Mouse (Mus musculus) regulatory T cell (primary cell): ENCODE results near the gene Pgbd5.

Experiments used
- in situ Hi-C: fragments of 300-600 bp; cut with MboI, MseI; formaldehyde crosslinking; loops from one replicate; pipeline ENCODE4 v1.15.1; 2025; ENCODE audit warnings: high pct_unique_total_duplicates

The Pgbd5 gene

DNA sequence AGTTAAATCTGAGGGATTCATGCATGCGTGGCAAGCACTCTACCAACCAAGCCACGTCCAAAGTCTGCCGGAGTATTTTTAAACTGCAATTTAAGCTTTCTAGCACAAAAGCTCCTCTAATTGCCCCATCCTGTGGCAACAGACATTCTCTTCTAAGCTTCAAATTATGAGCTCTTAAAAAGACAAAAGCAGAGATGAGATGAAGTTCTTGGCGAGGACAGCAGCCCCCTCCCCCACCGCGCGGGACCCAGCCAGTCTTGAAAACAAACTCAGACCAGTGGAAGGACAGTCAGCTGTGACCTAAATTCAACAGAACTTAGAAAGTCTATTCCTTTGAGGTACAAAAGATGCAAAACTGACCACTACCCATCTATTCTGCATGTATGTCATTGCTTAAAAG, 48.3 kb downstream of the Pgbd5 start:
- in situ Hi-C loops, result no loop called here

DNA sequence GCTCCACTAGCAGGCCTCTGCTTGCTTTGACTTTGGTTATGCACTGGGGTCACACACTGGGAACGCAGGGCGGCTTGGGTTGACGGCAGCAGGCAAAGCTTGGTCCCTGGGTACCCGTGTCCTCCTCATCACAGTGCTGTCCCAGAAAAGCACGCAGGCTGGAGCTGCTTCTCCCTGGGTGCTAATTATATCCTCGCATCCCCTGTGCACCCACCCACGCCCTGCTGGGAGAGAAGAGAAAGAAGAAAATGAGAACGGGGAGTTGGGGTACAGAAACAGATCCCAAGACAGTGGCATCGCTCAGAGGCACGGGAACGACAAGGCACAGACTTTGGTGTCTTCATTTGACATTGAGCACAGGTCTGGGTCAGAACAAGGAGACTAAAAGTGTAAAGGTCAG, 50.0 kb downstream of the Pgbd5 start:
- in situ Hi-C loops, result no loop called here

DNA sequence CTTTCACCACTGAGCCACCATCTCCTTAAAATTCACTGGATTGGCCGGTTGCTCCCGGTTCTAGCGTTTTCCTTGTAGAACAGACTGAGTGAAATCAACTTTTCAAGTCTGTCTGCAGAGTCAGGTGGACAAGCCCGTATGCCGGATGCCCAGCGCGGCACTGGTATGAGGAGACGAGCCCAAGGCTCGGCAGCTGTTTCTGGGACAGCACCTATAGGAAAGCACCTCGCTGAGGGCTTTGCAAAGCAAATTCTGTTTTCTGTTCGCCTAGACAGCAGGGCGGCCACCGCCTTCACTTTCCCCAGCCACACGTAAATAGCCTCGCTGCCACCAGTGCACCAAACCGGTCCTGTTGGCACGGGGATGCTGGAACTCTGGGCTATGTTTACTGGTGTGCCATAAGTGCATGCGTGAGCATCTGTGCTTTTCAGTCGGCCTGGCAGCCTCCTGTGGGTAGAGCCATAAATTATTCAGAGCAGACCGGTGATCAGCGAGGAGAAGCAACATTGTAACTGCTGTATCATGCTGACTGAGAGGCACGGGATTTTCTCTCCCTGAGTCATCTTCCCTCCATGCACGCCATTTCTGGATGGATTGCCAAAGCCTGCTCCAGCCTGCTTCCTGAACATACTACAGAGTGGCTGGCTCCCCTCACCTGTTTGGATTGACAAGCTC, 53.1 kb downstream of the Pgbd5 start:
- in situ Hi-C loops, result no loop called here

DNA sequence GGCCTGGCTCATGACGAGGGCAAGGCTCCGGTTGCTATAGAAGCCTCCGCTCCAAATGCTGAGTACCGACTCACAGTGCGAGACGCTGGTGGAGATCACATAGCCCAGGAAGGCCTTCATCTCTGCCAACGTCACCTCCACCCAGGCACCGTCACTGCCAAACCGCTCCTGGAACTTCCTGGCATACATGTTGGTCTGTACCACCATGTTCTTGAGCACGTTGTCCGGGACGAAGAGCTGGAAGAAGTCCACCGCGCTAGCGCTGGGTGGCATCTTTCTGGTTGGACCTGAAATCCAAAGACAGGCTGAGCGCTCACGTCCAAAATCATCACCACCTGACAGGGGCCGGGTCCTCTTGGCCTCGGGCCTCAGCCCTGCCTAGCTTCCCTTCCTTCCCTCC, 55.1 kb downstream of the Pgbd5 start:
- in situ Hi-C loops, result no loop called here

DNA sequence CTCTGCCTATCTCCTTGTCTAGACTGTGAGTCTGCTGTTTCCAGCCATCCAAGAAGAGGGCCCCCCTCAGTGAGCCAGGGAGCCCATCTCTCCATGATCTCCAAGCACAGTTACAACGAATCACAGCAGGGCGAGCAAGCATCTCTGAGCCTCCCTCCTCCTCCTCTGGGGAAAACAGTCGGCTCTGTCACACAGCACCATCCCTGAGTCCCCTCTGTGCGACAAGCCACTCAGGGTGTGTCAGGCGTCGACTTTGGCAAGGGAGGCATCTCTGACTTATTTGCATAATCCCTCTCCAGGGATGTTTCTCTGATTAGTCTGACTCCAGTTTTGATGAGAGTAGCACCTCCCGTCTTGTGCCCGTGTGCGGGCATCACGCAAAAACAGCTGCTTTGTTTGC, 57.2 kb downstream of the Pgbd5 start:
- in situ Hi-C loops, result no loop called here

DNA sequence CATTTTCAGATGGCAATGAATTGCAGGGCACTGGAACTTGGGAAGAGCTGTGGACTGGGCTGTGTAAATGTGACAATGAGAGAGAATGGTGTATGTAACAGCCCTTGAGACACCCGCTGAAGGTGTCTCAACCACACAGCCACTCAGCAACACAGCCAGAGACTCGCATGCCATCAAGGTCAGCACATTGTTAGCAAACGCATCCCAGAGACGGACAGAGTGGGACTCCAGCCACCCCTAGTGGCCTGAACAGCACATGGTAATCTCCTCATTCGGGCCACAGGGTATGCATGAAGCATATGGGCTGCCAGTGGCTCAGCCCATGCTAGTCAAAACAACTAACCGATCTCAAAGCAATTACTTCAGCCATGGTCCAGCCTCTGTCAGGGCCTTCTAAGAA, 60.2 kb downstream of the Pgbd5 start:
- in situ Hi-C loops, result loop anchor here (10.0 kb wide), 1 partner anchor 1634 kb away; no protein-coding TSS in a partner anchor

DNA sequence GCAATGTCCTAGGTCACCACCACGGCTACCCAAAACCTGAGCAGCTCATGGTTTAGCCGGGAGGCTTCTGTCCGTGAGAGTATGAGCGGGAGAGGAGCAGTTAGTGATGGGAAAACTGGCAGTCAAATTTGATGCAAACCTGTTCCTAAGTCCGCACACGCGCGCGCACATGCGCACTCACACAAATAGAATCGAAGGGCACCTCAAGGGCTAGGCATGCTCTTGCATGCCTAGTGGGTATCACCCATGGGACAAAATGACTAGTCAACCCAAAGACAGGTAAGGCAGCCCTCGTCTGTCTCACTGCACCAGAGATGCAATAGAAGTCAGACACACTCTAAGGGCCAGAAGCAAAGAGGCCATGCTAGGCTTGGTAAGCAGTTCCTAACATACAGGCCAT, 63.1 kb downstream of the Pgbd5 start:
- in situ Hi-C loops, result loop anchor here (10.0 kb wide), 1 partner anchor 1632 kb away; no protein-coding TSS in a partner anchor

DNA sequence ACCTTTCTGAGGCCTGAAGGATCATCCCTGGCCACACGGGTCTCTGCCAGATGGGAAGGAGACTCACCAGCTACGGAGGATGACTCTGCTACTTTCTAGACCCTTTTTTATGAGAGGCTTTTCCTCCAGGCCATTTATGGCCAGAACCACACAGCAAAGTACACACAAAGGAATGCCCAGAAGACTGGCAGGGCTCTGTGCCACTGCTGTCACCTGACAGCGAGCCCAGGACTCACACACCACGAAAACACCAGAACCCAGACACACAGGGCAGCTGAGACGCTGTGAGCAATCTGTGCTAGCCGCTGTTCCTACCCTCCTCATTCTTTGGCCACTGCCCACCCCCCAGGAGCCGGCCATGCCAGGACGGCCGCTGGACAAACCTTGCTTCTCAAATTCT, 63.7 kb downstream of the Pgbd5 start:
- in situ Hi-C loops, result loop anchor here (10.0 kb wide), 1 partner anchor 1631 kb away; no protein-coding TSS in a partner anchor

DNA sequence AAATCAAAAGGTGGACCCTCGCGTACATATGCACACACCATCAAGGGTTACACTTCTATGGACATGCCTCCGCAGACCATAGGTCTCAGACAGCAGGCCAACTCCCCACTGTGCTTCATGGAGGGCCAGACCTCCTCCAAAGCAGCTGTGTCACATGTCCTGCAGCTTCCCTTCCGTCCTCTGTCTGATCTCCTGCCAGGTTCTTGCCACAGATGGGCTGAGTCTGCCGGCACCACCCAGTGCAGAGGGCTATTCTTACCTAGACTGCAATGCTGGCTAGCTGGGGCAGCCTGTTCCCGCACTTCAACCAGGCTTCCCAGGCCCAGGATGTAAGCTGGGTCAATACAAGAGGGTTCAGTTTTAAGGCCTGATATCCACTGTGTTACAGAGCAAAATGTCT, 64.3 kb downstream of the Pgbd5 start:
- in situ Hi-C loops, result loop anchor here (10.0 kb wide), 1 partner anchor 1630 kb away; no protein-coding TSS in a partner anchor

DNA sequence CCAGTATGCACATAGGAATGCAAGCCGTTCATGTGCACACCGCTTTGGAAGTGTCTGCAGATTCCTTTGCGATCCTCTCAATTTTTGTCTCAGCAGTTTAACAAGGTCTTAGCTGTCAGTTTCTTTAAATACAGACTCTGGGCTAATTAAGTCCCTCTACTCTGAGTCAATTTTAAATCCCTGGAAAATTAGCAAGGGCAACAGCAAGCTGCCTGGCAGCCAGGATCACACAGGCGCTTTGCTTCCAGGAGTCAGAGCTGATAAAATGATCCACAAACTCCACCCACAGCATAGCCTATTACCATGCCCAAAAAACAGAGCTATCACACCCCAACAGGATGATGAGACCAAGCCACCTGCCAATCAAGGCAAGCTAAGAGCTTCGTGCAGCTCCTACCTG, 65.7 kb downstream of the Pgbd5 start:
- in situ Hi-C loops, result loop anchor here (10.0 kb wide), 1 partner anchor 1629 kb away; no protein-coding TSS in a partner anchor

DNA sequence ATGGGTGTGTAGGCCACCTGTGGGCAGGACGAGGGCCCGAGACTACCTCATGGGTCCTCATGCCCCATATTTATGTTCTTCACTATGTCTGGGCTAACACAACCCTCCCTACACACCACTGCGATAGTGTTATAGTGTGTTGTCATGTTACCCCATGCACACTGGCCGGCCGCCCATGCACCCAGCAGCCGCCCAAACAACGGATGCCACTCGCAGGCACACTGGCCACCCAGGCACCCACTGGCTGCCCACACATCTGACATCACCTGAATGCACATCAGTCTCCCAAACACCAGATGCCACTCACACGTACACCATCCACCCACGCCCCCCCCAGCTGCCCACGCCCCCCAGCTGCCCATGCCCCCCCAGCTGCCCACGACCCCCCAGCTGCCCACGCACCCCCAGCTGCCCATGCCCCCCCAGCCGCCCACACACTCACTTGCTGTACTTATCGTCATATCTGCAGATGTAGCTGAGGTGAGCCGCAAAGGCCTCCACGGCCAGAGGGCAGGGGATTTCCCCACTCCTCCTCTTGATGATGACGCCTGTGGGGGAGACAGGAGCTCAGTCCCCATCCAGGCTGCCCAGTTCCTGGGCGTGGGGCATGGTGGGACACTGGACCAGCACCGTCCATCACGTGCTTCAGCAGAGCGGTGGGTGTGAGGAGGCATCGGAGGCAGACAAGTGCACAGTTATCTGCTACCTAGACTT, 67.9 kb downstream of the Pgbd5 start:
- in situ Hi-C loops, result loop anchor here (10.0 kb wide), 1 partner anchor 1627 kb away; no protein-coding TSS in a partner anchor

DNA sequence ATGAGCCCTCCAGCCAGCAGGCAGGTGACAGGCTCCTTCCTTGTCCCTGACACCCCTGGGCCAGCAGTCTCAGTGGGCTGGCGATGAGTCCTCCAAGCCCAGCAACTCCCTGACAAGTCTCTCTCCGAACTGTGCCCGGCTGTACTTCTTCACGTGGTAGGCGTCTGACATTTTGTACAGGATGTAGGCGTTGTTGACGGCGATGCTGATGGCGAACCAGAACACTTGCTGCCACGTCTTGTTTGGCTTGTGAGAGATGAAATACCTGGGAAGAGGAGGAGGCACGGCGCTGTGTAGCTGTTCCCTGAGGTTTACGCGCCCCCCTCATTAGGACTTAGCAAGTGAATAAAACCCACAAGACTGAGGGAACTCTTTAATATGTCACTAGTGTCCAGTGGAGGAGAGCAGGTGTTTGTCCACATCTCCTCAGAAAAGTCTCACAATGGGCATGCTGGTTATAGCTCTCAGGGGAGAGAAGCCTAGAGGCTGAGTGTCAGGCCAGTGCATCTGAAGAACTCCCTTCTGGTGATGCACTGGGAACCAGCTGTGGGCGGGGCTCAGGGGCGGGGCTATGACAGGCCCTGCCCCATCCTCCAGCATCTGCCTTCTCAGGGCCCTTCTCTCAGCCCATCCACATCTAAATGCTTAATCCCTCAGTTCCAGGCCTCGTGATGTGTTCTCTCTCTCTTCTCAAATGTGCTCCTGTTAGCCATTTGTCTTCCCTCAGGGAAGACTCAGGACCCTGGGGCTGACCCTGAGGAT, 68.9 kb downstream of the Pgbd5 start:
- in situ Hi-C loops, result loop anchor here (10.0 kb wide), 1 partner anchor 1626 kb away; no protein-coding TSS in a partner anchor

DNA sequence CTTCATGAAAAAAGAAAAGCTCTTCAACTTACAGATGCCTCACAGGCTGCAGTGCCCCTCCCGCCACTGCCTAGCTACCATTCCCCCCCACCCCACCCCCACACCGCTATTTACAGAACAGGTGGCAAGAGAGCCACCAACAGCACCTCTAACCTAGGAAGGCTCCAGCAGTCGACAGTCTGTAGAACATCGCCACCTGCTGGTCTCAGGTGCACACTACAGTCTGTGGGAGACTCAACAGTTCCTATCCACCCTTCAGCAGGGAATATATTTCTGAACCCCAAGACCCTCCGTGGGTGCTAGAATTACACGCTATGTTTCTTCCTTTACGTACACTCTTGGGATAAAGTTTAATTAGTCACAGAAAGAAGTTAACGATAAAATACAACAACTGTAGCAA, 71.2 kb downstream of the Pgbd5 start:
- in situ Hi-C loops, result no loop called here

DNA sequence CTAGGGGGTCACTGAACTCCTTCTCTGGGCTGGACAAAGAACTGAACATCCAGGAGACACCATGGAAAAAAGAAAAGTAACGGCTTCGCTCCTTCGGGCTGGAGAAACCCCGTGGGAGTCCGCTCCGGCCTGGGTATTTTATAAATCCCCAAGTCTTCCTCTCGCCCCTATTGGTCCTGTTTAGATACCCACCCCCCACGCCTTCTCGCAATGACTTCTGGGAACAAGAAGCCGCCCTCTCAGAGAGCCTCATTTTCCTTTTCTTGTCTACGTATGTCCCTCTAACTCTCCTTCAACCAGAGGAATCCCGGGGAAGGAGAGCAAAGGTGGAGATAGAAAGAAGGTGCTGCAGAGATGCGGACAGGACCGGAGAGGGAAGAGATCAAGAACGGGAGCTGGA, 76.1 kb downstream of the Pgbd5 start:
- in situ Hi-C loops, result no loop called here

DNA sequence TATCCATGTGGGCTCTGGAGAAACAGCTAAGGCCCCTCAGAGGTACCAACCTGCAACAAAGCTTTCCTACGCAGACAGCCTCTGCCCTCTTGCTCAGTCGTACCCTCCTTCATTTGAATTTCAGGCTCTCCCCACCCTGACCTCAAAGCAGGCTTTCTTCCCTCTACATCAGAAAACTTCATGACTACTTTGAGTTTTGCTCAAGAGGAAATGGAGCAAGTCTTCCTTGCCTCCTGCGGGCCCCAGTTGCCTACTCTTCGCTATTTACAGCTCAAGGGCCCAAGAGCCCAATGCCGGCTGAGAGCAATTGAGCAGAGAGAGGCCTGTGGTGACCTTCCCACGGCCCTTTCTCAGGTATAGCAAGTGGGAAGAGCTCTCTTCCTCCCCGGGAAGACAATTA, 76.9 kb downstream of the Pgbd5 start:
- in situ Hi-C loops, result no loop called here

DNA sequence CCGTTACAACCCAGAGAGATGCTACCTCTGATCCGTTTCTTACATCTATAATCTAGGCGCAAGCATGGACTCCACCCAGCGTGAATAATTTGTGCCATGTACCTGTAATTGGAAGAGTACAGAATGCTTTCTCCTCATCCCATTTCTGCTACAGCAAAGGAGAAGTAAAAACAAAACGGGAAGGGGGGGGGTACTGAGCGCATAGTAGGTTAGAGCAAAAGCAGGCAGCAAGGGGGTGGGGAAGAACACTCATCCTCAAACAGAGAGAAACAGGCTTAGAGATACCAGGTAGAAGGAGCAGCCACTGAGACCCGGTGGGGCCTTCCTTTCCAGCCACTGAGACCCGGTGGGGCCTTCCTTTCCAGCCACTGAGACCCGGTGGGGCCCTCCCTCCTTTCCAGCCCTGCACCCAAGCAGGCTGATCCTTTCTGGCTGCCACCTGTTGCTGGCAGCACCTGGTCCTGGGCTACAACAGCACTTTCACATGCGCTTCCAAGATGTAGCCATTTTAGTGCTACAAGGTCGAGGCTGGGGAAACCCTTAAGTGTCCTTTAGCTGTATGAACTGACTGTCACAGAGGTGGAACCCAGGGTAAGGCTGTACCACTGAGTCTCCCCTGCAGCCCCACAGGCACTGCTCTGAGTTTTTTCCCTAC, 77.6 kb downstream of the Pgbd5 start:
- in situ Hi-C loops, result no loop called here

DNA sequence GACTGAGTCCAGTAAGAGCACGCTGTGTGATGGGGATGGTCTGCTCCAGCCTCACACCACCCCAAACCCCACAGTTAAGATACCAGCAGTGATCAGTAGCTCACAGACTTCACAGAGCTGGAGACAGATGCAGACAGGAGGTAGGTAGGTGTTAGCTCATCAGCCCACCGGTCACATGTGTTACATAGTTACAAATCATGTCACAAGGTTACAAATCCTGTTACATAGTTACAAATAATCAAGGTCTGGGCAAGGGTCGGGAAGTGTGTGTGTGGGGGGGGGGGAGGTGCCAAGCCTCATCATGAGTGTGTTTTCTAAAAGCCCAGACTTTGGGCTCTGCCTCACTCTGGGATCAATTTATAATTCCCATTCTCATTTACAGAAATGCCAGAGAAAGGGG, 78.5 kb downstream of the Pgbd5 start:
- in situ Hi-C loops, result no loop called here

DNA sequence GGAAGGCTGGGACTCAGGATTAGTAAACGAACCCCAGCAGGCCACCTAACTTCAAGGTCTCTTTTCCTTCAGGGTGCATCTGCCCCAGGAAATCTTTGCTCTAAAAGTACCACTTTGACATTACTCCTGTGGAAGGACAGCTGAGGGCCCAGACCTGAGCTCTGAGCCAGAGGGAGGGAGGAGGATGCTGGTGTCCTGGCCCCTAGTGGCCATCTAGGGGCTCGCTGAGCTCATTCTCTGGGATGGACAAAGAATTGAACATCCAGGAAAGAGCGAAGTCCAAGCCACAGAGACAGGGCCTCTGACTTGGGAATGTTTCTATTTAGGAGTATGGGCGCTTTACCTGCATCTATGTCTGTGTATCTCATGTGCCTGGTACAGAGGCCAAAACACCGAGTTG, 87.8 kb downstream of the Pgbd5 start:
- in situ Hi-C loops, result loop anchor here (5.0 kb wide), 1 partner anchor 299 kb away; no protein-coding TSS in a partner anchor

DNA sequence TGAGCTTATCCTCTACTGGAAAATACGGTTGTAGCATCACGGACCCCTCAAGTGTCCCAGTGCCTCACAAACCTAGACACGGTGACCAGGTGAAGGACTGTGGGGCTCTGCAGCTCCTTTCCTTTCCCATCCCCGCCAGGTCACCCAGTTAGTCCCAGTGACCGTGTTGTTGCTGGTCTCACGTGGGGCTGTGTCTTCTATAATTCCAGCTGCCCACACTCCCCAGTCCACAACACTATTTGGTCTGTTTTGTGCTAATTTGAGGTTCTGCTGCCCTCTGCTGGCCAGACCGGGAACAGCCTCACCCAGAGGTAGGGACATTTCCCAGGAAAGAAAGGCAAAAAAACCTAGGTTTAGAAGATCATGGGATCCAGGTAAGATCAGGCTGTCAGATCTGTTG, 89.8 kb downstream of the Pgbd5 start:
- in situ Hi-C loops, result loop anchor here (5.0 to 10.0 kb wide), 2 partner anchors 297 to 1075 kb away; no protein-coding TSS in a partner anchor

DNA sequence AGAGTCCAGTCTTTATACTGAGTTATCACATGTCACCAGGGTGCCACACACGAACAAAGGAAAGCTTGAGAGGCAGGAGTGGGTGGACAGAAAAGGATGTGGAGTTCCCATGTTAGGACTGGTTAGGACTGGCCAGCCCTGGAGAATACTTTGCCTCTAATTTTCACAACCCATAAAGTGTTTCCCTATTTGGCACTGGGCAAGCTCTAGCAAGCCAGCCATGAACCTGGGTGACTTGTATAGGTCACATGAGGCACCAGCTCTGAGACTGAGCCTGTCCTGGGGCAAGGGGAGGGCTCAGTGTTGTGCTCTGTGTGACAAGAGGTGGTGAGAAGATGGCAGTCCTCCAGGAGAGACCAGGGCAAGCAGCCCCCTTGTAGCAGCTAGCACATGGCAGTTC, 91.4 kb downstream of the Pgbd5 start:
- in situ Hi-C loops, result loop anchor here (10.0 kb wide), 1 partner anchor 1077 kb away; no protein-coding TSS in a partner anchor

DNA sequence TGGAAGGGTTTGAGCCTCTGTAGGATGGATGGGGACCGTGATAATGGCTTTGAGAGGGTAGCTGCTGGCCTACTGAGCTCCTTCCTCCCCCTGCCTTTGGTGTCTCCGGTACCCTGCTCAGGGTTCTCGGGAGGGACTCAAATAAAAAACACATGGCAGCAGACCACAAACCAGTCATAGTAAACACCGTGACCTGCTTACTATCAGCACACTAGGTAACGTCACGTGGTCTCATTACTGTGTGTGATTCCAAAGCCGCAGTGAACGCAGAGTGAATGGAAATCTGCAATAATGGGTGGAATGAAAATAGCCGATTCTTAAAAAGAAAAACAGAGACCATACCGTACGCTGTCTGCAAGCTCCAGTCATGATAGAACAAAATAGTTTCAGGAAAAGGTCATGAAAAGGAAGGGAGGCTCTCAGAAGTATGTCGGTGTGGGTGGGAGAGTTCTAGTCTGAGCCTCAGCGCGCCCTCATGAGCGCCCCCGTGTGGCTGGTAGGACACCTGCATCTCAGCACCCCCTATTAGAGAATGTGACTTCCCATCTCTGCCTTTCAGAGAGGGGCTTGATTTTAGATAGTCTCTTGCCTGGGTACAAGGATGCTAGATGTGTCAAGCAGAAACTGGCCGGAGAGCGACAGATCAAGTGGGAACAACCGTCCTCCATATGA, 92.5 kb downstream of the Pgbd5 start:
- in situ Hi-C loops, result loop anchor here (10.0 kb wide), 1 partner anchor 1078 kb away; no protein-coding TSS in a partner anchor
